Mouse (Mus musculus) testis, adult 2 months (tissue): ENCODE results near the gene Calu.

ENCODE experiments used
- CTCF ChIP-seq: fragments of 200-500 bp; IDR thresholded peaks from 2 replicates; pipeline ENCODE4 v1.5.1; 2012; ENCODE audit warnings: low read depth, mild to moderate bottlenecking, inconsistent platforms, low read length, moderate library complexity; ENCODE audit not compliant: control insufficient read depth, insufficient read depth, insufficient replicate concordance
- POLR2A ChIP-seq: fragments of 200-500 bp; IDR thresholded peaks from 2 replicates; pipeline ENCODE4 v1.6.1; 2012; ENCODE audit warnings: low read depth, mild to moderate bottlenecking, inconsistent platforms, low read length, moderate library complexity; ENCODE audit not compliant: control insufficient read depth

GRCm38 (mm10) chr6:29326961-29327360 lies 20.9 kb upstream of the Calu start:
- no peak for TF ChIP-seq CTCF
- no peak for TF ChIP-seq POLR2A
